Mouse (Mus musculus): ENCODE results near the gene Rtn4rl1.

The Rtn4rl1 gene

GRCm38 (mm10) chr11:75249588-75249987, 56.0 kb downstream of the Rtn4rl1 start:
- no peak for DNase-seq (ENCODE audit: low read depth, low spot score)

DNA sequence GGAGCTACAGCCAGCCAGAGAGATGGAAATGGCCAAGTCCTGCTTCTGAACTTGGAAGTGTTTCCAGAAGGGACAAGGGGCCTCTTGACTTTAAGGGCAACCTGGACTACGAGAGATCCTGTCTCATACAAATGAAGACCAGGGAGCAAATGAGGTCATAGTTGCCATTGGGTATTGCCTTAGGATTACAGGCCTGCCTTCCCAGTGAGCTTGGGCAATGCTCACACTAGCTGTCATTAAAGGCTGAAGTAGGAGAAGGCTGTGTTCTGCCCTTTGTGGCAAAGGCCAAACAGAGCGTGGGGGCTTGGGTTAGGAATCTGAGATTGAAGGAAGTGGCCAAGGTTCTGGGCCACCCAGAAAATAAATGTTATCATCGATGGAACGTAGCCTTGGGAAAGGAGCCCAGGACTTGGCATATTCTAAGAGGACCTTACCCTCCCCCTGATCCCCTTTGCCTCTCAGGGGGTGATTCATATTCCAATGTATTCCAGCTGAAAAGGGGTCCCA, 57.5 kb downstream of the Rtn4rl1 start:
- no peak for DNase-seq (ENCODE audit: low read depth, low spot score)

DNA sequence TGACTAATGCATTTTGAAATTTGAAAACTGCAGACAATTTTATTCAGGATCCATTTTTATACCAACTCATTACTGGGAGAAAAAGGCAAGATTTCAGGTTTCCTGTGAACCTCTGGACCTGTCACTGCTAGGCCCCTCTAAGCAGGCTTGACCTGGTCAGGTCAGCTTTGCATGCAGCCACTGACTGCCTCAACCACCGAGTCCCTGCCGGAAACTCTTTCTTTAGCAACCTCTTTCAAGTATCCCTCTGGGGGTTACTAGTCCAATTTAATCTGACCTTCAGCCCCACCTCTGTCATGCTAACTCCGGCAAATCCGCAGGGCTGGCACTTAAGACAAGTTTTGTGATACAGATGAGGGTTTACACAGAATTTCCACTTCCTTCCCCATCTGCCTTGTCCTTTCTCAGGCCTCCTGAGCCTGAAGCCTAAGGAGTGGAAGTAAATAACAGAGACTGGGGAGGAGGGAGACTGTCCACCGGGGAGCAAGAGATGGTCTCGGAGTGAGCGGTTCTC, 58.0 kb downstream of the Rtn4rl1 start:
- DNase-seq (ENCODE audit: low read depth, low spot score), result no peak

DNA sequence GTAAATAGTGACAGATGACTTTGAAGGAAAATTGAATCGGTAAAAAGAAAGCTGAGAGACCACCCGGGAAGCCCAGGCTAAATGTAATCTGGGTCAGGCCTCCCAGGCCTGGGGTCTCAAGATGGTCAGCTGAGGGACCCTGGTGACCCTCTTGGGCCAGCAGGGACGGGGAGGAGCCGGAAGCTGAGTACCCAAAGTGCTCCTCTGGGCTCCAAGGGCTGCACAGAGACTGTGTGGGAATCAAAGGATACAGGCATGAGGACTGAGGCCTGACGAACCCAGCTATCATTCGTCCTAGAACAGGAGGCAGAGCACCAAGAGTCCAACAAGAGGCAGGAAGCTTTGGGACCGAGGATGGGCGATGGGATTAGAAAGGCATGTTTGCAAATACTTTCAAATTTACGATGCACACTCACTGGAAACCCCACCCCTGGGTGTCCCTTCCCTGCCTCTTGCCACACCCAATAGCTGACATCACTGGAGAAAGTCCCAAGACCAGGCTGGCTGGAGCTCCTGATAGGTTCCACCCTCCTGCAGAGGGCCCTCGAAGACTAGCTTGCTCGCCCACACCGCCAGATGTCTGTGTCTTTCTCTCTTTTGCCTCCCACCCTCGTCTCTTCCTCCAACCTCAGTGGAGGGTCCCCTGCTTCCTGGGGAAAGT, 60.8 kb downstream of the Rtn4rl1 start:
- peak; percentile 70 for DNase-seq (ENCODE audit: low read depth, low spot score)

GRCm38 (mm10) chr11:75255330-75255729, 61.7 kb downstream of the Rtn4rl1 start:
- DNase-seq (ENCODE audit: low read depth, low spot score), result peak; percentile 23

DNA sequence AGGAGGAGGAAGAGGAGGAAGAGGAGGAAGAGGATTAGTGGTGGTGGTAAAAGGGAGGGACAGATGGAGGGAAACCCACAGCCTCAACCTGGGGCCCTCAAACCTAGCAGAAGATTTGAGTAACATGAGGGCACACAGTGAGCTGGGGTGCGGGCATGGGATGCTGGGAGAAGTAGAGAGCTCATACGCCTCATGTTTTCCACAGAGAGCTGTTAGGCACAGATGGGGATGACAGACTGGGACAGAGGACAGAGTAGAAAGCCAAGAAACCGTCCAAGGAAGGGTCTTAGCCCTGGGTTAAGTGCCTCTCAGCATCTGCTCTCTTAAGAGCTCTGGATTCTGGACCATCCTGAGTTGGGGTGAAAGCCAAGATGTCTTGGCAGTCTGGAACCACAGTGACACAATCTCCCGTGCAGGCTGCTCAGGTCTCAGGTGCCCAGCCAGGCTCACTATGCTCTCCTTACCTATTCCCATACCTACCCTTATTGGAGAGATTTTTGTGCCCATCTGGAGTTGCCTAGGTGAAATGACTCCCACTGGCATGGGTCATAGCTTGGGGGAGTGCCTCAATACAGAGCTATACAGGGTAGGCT, 63.6 kb downstream of the Rtn4rl1 start:
- DNase-seq (ENCODE audit: low read depth, low spot score), result no peak

DNA sequence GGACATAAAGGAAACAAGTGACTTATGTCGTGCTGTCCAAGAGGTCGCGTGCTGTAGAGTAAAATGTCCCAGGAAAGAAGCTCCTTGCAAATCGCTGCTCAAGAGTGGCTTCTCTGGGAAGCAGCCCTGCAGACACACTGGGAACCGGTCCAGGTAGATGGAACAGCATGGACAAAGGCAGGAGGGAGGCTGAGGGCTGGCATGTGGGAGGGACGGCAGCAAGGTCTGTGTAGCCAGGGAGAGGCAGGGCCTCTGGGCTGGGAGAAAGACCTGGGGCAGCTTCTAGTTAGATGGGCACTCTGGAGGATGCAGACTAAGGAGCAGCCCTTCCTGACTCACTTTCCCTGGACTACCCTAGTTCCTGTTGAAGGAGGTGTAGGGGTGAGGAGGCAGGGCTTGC, 65.8 kb downstream of the Rtn4rl1 start:
- DNase-seq (ENCODE audit: low read depth, low spot score), result no peak

- no peak for DNase-seq (ENCODE audit: low read depth, low spot score)
Measured at GRCm38 (mm10) chr11:75259996-75260561, 66.5 kb downstream of the Rtn4rl1 start.

DNA sequence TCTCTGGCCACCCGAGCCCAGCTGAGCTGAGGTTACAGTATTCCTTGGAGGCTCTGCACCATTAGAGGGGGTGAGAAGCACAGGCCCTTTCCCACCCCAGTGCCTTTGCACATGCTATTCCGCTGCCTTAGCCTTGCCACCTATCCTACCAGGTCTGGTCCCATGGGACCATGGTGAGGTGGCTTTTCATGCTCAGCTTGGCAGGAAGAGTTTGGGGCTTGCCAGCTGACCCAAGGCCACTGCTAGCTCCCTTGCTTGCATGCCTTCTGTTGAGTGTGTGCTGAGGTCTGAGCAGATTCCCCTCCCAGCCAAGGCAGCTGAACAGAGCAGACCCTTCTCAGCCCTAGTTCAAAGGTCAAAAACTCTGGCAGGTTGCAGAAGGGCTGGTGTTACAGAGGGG, 67.4 kb downstream of the Rtn4rl1 start:
- DNase-seq (ENCODE audit: low read depth, low spot score), result no peak

GRCm38 (mm10) chr11:75261730-75262129, 68.1 kb downstream of the Rtn4rl1 start:
- no peak for DNase-seq (ENCODE audit: low read depth, low spot score)

- DNase-seq (ENCODE audit: low read depth, low spot score), result no peak
Measured at GRCm38 (mm10) chr11:75262181-75262580, 68.6 kb downstream of the Rtn4rl1 start.

GRCm38 (mm10) chr11:75262791-75263190, 69.2 kb downstream of the Rtn4rl1 start:
- no peak for DNase-seq (ENCODE audit: low read depth, low spot score)

- no peak for DNase-seq (ENCODE audit: low read depth, low spot score)
Measured at GRCm38 (mm10) chr11:75263274-75263963, 69.8 kb downstream of the Rtn4rl1 start.

DNA sequence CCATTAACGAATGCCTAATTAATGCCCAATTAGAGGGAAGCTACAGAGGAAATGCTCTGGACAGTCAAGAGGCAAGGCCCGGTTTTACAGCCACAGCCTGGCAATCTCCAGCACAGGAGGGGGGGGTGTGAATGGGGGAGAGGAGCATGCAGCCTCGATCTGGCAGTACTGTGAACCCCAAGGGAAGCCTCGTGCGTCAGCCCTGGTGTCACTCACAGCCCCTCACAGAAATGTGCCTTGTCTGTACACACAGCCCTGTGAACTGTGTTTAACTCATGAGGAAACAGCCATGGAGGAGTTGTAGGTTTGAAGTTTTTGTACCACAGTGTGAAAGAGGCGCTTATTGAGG, 70.4 kb downstream of the Rtn4rl1 start:
- DNase-seq (ENCODE audit: low read depth, low spot score), result no peak

DNA sequence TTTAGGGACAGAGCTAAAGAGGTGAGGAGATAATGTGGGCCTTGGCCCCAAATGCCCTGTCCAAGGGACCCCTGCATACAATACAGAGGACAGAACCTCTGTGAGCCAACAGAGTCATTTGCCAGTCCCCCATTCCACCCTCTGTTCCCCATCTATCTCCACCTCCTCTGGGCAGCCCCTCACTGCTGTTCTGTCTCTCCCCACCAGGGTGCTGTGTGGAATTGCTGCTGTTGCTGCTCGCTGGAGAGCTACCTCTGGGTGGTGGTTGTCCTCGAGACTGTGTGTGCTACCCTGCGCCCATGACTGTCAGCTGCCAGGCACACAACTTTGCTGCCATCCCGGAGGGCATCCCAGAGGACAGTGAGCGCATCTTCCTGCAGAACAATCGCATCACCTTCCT, 71.0 kb downstream of the Rtn4rl1 start:
- no peak for DNase-seq (ENCODE audit: low read depth, low spot score)

DNA sequence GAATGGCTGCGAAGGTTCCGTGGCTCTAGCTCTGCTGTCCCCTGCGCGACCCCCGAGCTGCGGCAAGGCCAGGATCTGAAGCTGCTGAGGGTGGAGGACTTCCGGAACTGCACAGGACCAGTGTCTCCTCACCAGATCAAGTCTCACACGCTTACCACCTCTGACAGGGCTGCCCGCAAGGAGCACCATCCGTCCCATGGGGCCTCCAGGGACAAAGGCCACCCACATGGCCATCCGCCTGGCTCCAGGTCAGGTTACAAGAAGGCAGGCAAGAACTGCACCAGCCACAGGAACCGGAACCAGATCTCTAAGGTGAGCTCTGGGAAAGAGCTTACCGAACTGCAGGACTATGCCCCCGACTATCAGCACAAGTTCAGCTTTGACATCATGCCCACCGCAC, 72.0 kb downstream of the Rtn4rl1 start:
- no peak for DNase-seq (ENCODE audit: low read depth, low spot score)

GRCm38 (mm10) chr11:75267826-75268281, 74.3 kb downstream of the Rtn4rl1 start:
- DNase-seq (ENCODE audit: low read depth, low spot score), result no peak

DNA sequence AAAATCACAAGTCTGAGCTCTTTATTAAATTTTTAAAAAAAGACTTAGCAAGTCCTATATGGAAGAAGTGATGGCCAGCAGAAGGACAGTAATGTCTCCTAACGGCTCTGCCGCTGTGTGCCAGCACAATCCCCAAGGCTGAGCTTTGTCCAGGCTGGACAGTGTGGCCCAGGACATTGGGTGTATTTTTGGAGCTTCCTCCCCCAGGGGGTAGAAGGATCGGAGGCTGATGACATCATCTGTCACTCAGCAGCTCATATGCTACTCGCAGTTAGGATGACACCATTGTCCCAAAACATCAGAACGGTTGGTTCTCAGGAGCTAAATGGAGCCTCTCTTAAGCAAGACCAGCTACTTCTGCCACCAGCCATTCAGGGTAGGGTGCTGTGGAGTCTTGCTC, 74.9 kb downstream of the Rtn4rl1 start:
- DNase-seq (ENCODE audit: low read depth, low spot score), result no peak

- no peak for DNase-seq (ENCODE audit: low read depth, low spot score)
Measured at GRCm38 (mm10) chr11:75269213-75269612, 75.6 kb downstream of the Rtn4rl1 start.

- no peak for DNase-seq (ENCODE audit: low read depth, low spot score)
Measured at GRCm38 (mm10) chr11:75270276-75270984, 76.8 kb downstream of the Rtn4rl1 start.

DNA sequence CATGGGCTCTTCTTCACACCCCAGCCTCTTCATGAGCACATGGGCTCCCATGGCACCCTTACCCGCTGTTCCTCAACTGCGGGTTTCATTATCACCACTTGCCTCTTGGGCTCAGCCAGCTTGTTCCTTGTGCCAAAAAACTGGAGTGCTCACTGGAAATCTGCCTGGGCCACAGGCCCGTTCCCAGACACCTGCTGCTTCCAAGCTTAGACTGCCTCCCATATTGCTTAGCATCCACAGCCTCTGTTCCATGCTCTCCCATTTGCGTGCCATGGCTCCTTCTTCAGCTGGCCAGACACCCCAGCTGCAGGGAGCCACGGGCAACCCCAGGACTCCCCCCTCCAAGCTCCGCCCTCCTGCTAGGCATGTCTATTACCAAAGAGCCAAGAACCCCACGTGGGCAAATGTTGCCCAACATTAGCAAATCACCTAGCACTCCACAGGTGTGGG, 77.4 kb downstream of the Rtn4rl1 start:
- DNase-seq (ENCODE audit: low read depth, low spot score), result no peak

DNA sequence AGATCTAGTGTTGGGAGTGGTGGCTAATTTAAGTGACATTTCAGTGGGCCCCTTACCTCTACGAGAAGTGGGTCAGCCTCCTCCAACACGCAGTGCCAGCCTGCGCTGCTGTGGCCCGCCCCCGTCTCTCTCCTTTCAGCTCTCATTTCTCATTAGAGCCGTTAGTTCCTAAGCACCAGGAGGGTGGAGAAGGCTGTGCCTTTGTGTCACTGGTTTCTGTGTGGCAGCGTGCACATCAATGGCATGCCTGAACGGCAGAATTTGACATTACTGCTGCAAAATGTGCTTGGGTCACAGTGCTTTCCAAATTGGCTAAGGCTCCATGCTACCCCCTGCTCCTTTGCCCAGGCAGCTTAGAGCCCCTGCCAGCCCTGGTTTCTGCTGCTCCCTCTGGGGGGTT, 79.9 kb downstream of the Rtn4rl1 start:
- no peak for DNase-seq (ENCODE audit: low read depth, low spot score)
